Comparison of ENCODE assay signal across 30 mouse cellular contexts in the genomic region with DNA sequence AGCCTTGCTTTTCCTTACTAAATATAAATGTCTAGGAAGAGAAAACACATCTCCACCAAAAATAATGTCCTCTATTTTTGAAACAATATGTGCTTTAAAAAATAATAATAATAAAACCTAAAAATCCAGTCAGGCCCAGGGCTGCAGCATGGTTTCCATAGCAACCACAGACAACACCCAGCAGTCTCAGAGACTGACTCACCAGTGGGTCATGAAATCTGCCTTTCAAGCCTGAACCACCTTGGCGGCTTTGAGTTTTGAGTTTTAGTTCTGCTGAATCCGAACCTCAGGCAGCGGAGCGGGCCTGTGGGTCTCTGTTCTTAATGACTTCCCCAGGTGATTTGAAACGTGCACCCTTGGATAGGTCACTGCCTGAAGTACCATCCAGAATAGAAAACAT. TPM values are rescaled to one million over a fixed set of nuclear protein-coding genes. Genes with fewer than 3 reads are reported as not detected.
A peak's percentile ranks its signal among the peaks of the same experiment; 100 is the strongest.
DNase-seq lines count a peak whose midpoint lies in the region; ATAC-seq and TF ChIP-seq lines count a peak whose summit lies in the region.
"Had no signal": no experiment of that assay in that cellular context is flagged by ENCODE, and none has a peak within 500 bp of the region (broad histone marks: within the 10 kb centered on the region; RNA-seq: fewer than 3 reads in every experiment).

No protein-coding gene starts in this region.

- H3K27ac ChIP-seq in left cerebral cortex, adult 2 months: 0 out of 2 replicates have a peak overlapping the region, but pooled peaks have one; percentile 64
- H3K27ac ChIP-seq: gastrocnemius, adult 2 months; hindbrain, embryonic 13.5 days; kidney, postnatal 0 days; liver, embryonic 12.5 days; midbrain, embryonic 12.5 days; neural tube, embryonic 13.5 days; stomach, embryonic 15.5 days had no signal

- intact Hi-C loops in left cerebral cortex, adult 2 months (cut with DNase I): no loop called here
- intact Hi-C loops in left cerebral cortex, postnatal 14 days (cut with DNase I): no loop called here

- no peak overlapping the region for H3K4me3 ChIP-seq in left cerebral cortex, adult 2 months
- H3K4me3 ChIP-seq: erythroblast, embryonic 14.5 days; gastrocnemius, adult 2 months; heart, embryonic 12.5 days; hindbrain, embryonic 13.5 days; liver, embryonic 12.5 days; megakaryocyte, embryonic 14.5 days; midbrain, embryonic 12.5 days; neural tube, embryonic 13.5 days; stomach, embryonic 15.5 days had no signal

- no peak for ATAC-seq in erythroid progenitor cell, adult 5-6 weeks (replicated peaks; ENCODE audit: low FRiP score, poor library complexity, severe bottlenecking)
- ATAC-seq: CD4-positive, CD25-positive, alpha-beta regulatory T cell, adult 4 months; forebrain, embryonic 14.5 days; intestine, embryonic 16.5 days; liver, embryonic 12.5 days; liver, postnatal 0 days had no signal

- DNase-seq in adrenal gland, adult 2 months: peak; percentile 41
- no peak for DNase-seq in adrenal gland, postnatal 25 days
- no peak for DNase-seq in left cerebral cortex, adult 2 months (ENCODE audit: extremely low spot score in 1 of 2, low spot score in 2 of 2)
- DNase-seq in left cerebral cortex, postnatal 14 days (ENCODE audit: low spot score in 2 of 2): no peak
- DNase-seq in Muller cell, postnatal 12 days (ENCODE audit: inconsistent ontology term): peak; percentile 81
- no peak for DNase-seq in lung, postnatal 10 days
- DNase-seq: cerebellum, adult 18-20 months; cerebellum, postnatal 10 days; gastrocnemius, adult 2 months; gastrocnemius, postnatal 36 days; heart, adult 18-20 months; heart, postnatal 4 days; kidney, adult 8-10 months; kidney, postnatal 4 days; layer of hippocampus, adult 9-11 months; liver, postnatal 0 days; lung, postnatal 4 days had no signal

- TF ChIP-seq CTCF in left cerebral cortex, adult 2 months (IDR thresholded peaks at IDR 0.05): no peak

RNA-seq across cellular contexts. Expression of gene Mrpl35, which starts 43.6 kb away (rescaled TPM):
- 10 to 100 TPM; 43.0 to 49.0 TPM for total RNA-seq in adrenal gland, adult 2 months (2021)
- 2.6 and 2.9 TPM in 2 replicates for polyA plus RNA-seq in adrenal gland, adult 2 months (2012; rRNA removed)
- 34.6 and 40.6 TPM in 2 replicates for total RNA-seq in adrenal gland, postnatal 25 days (2021)
- 10 to 100 TPM; 27.8 to 29.6 TPM for total RNA-seq in left cerebral cortex, adult 2 months (2021)
- total RNA-seq in left cerebral cortex, postnatal 14 days (2021): 10 to 100 TPM; 31.3 to 32.3 TPM
- 5.8 and 5.9 TPM in 2 replicates for total RNA-seq in erythroid progenitor cell, adult 5-6 weeks (2015; ENCODE audit: low replicate concordance)
- total RNA-seq in erythroid progenitor cell, adult 5-6 weeks (2017; ENCODE audit: low replicate concordance): 8.0 and 17.9 TPM in 2 replicates

RNA-seq across cellular contexts. Expression of gene Immt, which starts 48.0 kb away (rescaled TPM):
- total RNA-seq in adrenal gland, adult 2 months (2021): 100 to 1,000 TPM; 315 to 398 TPM
- 96.6 and 110 TPM in 2 replicates for polyA plus RNA-seq in adrenal gland, adult 2 months (2012; rRNA removed)
- total RNA-seq in adrenal gland, postnatal 25 days (2021): 307 and 331 TPM in 2 replicates
- total RNA-seq in left cerebral cortex, adult 2 months (2021): 100 to 1,000 TPM; 126 to 150 TPM
- 100 to 1,000 TPM; 137 to 141 TPM for total RNA-seq in left cerebral cortex, postnatal 14 days (2021)
- total RNA-seq in erythroid progenitor cell, adult 5-6 weeks (2015; ENCODE audit: low replicate concordance): 72.1 and 78.4 TPM in 2 replicates
- total RNA-seq in erythroid progenitor cell, adult 5-6 weeks (2017; ENCODE audit: low replicate concordance): 79.6 and 98.6 TPM in 2 replicates

Comparison
In these comparisons a context has a peak if more than half of its experiments do, and no peak if none do; other contexts are left out.
1. DNase-seq: peak in adrenal gland, adult 2 months (single experiment) and Muller cell, postnatal 12 days (single experiment); none in adrenal gland, postnatal 25 days (single experiment), left cerebral cortex, adult 2 months (0 of 2), left cerebral cortex, postnatal 14 days (0 of 2) and lung, postnatal 10 days (single experiment).